Mouse (Mus musculus): Measurements from ENCODE around the gene Gm20388. TPM values are rescaled to one million over a fixed set of nuclear protein-coding genes. Genes with fewer than 3 reads are reported as not detected.

The Gm20388 gene
- total RNA-seq, 2 experiments from 2014 or later: 4.4 to 7.8 TPM

DNA sequence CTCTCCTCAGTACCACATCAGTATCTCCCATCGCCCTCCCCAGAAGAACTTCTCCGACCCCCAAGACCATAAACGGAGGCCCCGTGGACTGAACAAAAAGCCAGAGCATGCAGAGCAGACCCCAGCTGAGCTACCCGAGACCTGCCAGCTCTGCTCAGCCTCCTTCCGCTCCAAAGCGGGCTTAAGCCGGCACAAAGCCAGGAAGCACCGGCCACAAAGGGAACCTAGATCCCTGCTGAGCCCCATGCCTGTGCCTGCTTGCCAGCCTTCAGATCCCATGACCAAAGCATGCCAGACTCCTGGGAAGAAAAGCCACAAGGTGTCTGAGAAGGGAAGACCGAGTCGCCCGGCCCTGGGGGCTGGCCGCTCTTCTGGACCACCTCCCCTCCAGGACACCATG, 2356.2 kb downstream of the Gm20388 start:
- DNase-seq (ENCODE audit: low spot score in 2 of 2): no peak

DNA sequence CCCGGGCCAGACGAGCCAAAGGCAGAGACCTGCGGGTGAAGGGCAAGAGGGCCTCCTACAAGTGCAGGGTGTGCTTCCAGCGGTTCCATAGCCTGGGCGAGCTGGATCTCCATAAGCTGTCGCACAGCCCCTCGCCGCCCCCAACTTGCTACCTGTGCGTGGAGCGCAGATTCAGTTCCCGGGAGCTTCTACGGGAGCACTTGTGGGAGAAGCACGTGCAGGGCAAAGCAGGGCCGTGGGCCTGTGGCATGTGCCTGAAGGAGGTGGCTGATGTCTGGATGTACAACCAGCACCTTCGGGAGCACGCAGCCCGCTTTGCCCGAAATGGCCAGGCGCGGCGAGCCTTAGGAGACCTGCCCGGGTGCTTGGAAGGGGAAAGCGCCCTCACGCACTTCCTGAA, 2358.2 kb downstream of the Gm20388 start:
- no peak for DNase-seq (ENCODE audit: low spot score in 2 of 2)

DNA sequence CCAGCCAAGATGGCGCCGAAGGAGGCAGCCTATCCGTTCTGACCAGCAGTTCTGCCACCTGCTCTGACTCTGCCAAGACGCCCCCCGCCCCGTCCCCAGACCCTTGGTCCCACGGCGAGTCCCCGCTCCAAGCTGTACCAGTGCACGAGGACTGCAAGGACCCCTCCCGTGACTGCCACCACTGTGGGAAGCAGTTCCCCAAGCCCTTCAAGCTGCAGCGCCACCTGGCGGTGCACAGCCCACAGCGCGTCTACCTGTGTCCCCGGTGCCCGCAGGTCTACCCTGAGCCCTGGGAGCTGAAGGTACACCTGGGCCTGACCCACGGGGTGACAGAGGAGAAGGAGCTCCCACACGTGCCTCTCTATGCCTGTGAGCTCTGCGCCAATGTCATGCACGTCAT, 2358.8 kb downstream of the Gm20388 start:
- peak; percentile 78 to 86 for DNase-seq (ENCODE audit: low spot score in 2 of 2)

DNA sequence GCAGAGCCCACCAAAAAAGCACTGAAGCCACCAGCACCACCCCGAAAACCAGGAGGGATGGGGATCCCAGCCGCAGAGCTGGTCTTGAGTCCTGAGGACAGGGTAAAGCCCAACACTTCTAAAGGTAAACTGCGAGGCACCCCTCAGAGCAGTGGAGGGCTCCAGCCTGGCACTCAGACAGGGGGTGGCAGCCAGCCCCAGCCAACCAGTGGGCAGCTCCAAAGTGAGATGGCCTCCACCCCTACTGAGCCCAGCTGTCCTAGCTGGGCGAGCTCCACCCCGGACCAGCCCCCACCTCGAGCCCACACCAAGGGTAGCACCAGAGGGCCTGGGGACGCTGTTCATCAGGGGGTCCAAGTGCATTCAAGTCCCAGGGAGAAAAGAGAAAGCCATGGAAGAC, 2359.9 kb downstream of the Gm20388 start:
- DNase-seq (ENCODE audit: low spot score in 2 of 2): no peak

DNA sequence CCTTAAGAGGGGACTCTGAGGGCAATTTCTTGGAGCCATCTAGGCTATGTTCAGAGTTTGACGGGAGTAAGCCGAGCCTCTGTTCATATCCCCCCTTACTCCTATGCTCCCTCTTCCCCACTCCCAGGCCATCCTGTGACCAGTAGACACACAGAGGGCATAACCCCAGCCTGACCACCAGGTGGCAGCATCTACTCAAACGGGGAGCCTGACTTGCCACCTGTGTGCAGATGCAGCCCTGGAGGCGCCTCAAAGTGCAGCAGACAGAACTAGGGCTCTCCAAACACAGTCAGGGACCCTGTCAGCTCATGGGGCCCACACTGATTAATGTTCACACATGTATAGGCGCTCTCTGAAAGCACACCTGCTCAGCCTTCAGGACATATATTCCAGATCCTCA, 2362.5 kb downstream of the Gm20388 start:
- peak; percentile 67 to 75 for DNase-seq (ENCODE audit: low spot score in 2 of 2)

DNA sequence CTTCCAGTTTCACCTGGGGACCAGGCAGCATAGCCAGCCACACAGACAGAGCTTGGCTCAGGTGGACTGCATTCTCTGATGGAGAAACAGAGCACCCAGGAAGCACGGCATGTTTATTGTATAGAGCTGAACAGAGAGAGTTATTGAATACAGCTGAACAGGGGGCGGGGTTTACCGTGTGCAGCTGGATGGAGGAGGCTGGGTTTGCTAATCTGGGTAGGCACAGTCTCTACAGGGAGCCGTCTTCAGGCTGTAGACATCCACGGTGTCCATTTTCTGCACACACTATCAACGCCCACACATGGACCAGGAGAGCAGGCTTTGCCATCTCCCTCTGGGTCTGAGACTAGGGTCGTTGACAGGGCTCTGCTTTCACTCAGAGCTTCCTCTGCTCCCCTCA, 2363.2 kb downstream of the Gm20388 start:
- DNase-seq (ENCODE audit: low spot score in 2 of 2): no peak

DNA sequence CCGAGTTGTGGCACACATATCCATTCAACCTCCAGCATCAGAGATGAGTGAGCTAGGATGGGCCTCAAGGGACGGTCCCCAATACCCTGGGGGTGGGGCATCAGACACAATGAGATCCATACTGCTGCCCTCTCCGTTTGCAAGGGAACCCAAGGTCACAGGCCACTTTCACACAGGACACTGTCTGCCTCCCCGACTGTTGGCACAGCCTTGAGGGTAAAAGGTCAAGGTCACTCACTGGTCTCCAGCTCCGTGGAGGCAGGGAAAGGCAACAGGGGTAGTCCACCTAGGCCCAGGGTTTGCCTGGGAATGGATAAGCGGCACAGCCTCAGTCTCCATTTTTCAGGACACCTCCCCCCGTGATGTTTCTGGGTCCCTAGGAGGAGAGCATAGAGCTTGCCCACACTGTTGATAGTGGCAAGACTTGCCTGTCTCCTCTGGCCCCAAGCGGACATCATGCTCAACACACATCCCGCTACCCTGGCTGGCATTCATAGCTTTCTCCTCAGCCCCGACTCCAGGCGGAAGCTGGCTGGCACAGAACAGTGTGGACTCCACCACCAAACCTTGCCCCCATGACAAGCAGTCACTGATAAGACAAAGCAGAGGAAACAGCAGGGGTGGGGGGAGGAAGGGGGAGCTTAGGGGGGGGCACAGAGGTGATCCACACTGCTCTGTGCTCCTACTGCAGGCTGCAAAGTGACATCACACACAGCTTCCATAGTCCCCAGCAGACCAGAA, 2364.2 kb downstream of the Gm20388 start:
- DNase-seq (ENCODE audit: low spot score in 2 of 2): no peak

DNA sequence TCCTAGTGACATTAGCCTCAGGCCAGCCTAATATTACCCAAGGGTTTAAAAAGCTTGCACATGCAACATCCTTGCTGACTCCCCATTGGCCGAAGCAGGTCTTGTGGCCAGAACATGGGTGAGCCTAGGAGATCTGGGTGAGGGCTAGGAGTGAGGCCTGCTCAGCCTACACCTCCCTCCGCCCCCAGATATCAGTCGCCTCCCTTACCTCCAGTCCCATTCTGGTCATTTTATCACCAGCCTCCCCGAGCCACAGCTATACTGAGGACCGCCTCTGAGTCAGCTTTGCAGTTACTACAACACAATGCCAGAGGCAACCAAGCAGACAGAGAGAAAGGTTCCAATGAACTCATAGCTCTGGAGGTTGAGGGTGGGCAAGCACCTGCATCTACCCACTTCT, 2365.7 kb downstream of the Gm20388 start:
- DNase-seq (ENCODE audit: low spot score in 2 of 2): no peak

DNA sequence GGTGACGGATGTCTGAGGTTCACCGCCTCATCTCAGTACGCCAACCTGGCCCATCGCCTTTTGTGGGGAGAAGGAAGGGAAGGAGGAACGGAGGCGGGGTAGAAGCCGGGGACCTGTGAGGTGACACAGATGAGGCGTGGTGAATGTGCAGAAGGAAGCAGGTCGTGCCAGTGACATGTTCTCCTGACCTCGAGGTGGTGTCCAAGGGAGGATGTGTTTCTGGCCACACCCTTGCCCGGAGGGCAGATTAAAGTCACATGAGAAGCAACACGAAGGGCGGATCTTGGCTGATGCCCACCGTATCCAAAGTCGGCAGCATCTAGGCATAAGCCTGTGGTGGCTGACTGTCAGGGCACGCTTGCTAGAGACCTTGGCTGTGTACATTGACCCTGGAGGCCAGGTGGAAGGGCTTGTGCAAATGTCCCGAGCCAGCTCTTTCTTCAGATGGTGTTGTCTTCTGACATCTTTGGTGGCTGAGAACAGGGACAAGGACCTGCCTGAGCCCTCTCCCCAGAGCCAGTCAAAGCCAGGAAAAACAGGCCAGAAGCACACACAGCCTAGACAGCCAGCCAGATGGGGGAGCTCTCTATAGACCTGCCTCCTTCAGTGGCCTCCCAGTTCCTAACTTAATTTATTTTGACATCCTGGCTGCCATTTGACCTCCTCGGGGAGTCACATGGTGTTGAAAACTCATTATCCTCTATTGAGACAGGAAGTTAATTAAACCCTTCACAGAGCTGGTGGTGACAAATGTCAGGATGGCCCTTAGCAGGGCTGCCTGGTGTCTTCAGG, 2366.8 kb downstream of the Gm20388 start:
- no peak for DNase-seq (ENCODE audit: low spot score in 2 of 2)

DNA sequence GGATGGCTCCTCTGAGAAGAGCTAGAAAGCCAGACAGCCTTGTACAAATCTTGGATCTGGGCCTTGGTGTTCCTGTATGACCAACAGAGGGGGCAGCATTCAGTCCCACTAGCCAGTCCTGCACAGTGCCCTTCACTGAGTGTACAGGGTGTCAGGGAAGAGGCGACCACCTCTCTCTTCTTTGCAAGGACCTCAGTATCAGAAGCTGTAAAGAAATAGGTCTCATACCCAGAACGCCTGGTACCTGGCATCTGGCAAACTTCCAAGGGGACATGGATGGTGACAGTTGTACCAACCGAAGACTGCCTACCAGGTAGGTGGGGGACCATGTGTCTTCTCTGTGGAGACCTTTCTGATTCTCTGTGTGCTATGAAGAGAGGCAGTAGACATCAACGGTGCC, 2369.5 kb downstream of the Gm20388 start:
- no peak for DNase-seq (ENCODE audit: low spot score in 2 of 2)

DNA sequence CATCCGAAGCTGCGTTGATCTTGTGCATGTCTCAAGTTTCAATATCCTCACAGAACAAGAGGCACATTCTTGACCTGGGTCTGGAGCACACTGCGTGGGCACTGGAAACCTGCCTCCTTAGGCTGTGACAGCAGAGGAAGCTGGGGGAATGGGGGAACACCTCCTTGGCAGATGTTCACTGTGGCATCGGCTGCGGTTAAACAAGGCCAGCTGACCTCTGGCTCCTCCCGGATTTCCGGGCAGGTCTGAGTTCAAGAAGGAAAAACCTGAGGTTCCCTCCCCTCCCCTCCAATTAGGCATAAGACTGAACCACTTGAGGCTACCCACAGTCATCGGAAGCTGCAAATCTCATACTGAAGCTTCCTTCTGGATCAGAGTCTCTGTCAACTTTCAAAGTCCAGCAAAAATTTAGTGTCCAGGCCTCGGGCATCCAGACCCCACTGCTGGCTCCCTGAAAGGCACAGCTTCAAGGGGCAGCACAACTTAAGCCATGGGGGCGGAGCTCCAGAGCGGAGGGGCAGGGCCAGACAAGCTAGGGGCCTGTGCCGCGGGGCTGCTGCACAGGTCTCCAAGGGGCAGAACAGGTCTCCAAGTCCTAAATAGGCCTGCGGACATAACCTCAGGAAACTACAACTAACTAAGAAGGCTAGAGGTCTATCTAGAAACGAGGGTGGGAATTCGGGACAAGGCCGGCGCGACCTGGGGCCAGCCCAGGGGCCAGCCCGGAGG, 2370.1 kb downstream of the Gm20388 start:
- peak in 1 of 2 experiments; percentile 30 for DNase-seq (ENCODE audit: low spot score in 2 of 2)

DNA sequence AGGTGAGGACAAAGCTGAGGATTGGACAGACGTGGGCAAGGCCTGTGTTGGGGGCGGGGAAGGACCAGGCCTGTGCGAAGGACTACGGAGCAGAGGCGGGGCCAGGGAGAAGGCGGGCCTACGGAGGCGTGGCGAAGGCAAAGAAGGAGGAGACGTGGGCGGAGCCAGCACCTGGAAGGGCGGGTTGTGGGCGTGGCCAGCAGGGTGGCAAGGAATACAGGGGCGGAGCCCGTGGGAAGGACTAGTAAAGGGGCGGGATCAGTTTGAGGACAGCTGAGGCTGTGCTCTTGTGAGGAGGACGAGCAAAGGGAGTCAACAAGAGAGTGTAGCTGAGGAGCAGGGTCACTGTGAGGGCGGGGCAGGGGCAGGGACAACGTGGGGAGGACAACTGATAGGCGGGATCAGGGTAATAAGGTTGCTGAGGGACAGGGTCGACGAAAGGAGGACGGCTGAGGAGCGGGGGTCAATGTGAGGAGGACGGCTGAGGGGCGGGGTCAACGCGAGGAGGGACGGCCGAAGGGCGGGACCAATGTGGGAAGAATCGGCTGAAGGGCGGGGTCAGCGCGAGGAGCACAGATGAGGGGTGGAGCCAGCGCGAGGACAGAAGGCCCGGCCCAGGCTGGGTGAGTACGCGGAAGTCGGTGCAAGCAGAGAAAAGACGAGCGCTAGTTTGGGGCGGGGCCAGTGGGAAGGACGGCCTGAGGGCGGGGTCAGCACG, 2370.8 kb downstream of the Gm20388 start:
- peak; percentile 99 for DNase-seq (ENCODE audit: low spot score in 2 of 2)

DNA sequence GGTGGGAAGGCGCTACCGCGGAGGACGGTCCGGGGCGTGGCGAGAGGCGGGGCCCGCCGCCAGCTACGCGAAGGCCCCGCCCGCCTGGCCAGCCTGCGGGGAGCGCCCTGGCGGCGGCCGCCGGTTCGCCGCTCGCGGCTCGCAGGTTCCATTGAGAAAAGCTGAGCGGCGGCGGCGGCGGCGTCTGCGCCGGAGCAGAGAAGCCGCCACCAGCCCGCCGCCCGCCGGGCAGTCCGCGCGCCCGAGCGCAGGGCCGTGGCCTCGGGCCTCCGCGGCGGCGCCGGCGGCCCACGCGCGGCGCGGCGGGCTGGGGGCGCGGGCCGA, 2371.4 kb downstream of the Gm20388 start, which contains the start of gene Zfpm1:
TSS of gene Zfpm1 (plus strand) at position 107 of the 324 bp plus-strand sequence.
- DNase-seq (ENCODE audit: low spot score in 2 of 2): no peak

DNA sequence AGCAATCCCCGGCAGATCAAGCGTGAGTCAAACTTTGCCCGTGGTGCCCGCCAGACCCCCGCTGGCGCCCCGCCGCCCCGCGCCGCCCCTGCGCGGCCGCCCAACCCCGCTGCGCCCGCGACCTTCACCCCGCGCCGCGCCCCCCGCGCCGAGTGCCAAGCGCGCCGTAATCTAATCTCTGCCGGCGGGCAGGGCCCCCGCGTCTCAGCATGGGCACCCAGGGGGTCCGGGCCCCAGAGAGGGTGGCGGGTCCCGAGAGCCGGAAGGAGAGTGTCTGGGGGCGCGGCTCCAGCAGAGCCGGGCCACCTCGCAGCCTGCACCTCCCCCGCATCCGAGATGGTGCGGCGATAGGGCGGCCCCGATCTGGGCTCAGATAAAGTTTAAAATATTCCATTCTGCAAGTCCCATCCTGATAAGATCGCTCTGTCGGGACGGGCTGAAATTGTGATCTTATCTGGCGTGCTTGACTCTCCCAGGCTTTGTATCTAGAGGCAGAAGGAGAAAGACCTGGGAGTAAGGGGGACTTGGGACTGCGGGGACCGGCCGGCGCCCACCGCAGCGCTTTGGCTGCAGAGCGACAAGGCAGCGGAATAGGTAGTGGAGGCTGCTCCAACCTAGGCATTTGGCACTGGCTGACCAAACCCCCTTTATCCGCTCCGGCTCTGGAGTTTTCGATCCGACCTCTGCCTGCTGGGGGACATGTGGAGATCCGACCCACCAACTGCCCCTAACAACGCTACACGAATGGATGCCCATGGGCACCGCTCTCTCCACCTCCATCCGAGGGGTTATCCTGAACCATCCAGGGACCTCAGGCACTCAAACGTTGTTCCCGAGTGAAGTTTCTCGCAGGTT, 2372.1 kb downstream of the Gm20388 start:
- peak in 1 of 2 experiments; percentile 47 for DNase-seq (ENCODE audit: low spot score in 2 of 2)

DNA sequence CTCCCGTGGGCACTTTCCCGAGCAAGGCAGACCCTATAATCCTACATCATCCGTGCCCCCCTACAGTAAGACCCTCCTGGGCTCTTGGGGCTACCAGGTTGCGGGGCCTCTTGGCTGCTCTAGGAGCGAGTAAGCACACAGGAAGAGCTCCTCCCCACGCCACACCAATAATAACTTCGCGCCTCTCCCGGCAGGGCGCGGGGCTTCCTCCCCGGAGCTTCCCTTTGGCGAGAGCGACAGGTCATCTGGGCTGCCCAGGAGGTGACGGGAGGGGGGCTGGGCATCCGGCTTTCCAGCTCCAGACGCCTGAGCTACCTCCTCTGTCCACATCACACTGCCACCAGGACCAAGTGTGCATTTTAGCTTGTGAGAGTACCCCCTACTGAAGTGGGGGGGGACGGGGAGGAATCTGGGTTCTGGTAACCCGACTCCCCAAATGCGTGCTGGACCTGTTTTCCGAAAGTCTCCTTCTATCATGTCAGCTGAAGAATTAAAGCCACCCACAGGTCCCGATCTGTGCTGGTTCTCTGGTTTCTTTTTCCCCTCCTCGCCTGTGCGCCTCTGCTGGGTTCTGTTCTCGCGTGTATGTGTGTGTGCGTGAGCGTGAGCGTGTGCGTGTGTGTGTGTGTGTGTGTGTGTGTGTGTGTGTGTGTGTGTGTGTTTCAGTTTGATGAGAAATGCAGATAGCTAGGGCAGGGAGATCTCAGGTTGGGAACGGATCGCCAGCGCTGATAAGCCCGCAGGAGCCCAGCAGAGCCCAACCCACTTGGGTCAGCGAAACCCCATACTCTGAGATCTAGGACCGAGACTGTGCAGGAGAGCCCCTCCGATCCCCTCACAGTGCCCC, 2372.9 kb downstream of the Gm20388 start:
- DNase-seq (ENCODE audit: low spot score in 2 of 2): peak; percentile 35 to 62

DNA sequence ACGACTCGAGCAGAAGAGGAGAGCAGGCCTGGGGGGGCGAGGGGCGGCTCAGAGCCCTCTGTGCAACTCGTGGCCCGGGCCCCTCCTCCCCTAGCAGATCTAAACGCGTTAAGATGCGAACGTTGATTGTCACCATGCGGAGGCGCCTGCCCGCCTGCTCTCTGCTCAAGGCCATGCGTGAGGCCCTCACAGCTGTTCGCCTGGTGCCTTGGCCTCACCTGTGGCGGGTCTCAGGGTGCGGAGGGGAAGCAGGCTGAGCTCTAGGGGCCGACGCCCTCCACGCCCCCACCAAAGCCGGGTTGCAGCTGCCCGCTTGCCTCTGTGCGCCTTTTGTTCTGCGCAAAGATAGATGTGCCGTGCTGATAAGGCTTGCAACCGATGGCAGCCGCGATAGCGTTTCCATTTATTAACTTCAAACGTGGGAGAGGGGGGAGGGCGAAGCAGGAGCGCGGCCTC, 2373.6 kb downstream of the Gm20388 start:
- peak; percentile 38 to 60 for DNase-seq (ENCODE audit: low spot score in 2 of 2)

DNA sequence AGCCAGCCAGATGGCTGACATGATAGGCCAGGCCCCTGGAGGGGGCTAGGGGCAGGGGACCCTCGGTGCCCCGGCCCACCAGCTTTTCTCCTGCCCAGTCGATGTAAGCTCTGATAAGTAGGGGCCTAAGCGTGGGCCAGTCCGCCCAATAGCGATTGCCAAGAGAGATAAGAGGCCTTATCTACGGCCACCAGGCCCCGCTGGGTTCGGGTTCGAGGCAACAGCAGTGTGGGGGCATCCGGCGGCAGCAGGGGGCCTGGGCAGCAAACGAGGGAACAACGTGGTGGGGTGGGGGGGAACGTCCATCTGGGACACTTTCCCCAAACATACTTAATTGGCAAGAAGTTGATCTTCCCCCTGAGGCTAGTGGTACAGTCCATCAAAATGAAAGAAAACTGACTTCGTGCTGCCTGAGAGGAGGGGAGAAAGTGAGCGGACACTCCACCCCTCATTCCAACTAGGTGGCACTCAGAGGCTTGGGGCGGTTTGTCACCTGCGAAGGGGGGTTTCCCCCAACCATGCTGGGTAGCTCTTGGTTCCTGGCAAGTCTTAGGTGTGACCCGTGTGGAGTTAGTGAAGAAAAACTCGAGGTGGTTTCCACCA, 2374.1 kb downstream of the Gm20388 start:
- no peak for DNase-seq (ENCODE audit: low spot score in 2 of 2)

DNA sequence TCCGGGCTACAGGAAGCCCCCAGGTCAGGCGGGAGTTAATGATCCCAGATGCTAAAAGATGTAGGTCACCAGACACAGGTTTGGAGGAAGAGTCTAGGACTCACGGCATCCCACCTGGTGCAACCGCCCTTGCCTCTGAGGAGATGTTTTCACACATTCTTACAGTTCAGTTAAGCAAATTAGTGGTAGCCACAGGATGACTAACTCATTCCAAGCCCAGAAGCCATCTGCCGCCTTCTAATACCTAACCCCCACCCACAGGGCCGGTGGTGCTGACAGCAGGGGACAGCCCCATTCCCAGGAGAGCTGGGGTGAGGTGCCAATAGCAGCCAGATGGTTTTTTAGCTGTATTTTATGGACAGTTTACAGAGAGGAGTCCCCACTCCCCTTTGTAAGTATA, 2375.1 kb downstream of the Gm20388 start:
- DNase-seq (ENCODE audit: low spot score in 2 of 2): no peak

DNA sequence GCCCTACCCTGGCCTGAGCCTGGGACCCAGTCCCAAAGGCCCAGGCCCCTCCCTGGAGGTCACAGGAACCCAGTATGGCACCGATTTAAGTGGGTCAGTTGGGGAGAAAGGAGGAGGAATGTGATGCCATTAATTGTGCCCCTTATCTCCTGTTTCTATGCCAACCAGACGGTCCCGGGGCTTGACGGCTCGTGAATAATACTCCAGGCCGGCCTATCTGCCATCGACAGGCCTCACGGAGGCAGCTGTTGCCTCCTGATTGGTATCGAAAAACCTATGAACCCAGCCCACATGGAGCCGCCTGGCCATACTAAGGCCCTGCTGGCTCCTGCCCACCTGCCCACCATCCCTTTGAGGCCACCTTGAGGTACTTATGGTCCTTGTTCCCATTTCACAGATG, 2376.3 kb downstream of the Gm20388 start:
- no peak for DNase-seq (ENCODE audit: low spot score in 2 of 2)
